Mouse (Mus musculus) T-cell, adult 2 months (primary cell): ENCODE data around the gene Slc25a12.
"Not testable (repeated sequence)": the region's sequence is repeated elsewhere in the genome, so short reads cannot be mapped to it uniquely, and the experiment has no call there.

ENCODE experiments used
- DNase-seq: peaks from one replicate; pipeline ENCODE4 v3.0.0; 2022; ENCODE audit warnings: low spot score

The Slc25a12 gene

DNA sequence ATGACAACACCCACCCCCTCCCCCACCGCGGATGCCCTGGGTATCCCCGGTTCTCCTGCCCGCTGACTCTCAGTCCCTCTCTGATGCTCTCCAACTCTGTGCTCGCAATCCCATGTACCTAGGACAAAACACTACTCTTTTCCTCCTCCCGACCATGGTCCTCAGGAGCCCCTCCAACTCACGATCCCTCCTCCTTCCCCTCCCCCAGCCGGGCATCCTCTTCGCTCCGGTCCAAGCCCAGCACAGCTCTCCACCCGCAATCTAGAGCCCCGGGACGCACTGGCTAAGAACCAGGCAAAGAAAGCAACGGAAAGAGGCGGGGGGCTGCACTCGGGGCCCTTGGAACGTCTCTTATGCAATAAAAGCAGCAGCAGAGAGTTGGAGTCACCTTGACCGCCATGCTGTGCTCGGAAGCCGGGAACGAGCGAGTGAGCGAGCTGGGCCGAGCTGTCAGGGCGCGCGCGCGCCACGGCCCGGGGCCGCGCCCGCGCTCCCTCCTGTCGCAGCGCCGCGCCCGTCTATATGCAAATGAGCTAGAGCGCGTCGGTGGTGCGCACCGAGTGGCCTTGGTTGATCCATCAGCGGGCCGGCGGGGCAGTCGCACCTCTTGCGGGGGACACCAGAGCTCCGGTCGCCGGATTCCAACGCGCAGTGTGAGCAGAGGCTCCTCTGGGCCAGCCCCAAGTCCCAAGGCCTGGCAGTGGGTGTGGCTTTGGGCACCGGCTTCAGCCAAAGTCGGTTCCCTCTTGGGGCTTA lies at the start of gene Slc25a12:
Gene Slc25a12, minus strand, starts transcription at position 625 of the 756 bp plus-strand sequence.
- DNase-seq, result peak; percentile 66

DNA sequence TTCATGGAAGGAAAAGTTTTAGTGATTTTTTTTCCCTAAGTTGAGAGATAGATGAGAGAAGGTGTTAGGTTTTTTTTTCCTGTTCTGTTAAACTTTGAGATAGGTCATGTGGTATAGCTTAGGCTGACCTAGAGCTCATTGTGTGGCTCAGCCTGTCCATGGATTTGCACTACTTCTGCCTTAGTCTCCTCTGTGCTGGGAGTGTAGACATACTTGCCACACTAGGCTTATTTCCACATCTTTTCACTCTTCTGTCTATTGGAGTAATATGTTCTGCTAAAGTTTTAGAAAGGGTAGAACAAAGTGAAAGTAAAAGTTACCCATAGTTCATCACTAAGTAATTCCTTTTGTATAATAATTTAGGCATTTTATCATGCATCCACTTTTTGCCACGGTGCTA lies 38.1 kb upstream of the Slc25a12 start:
- no peak for DNase-seq

DNA sequence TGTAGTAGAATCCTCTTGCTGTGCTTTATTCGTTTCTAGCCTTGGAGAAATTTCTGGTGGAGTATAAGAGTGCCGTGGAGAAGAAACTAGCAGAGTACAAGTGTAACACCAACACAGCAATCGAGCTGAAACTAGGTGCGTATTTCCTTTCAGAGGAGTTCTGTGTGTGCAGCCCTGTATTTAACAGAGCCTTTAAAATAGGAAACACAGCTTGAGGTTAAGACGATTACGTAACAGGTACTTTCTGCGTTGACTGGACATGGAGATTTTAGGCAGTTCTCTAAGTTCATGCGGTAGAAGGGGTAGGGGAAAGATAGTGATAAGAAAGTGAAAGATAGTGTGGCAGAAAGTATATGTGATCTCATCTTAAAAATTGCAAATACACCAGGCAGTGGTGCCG lies 22.3 kb upstream of the Slc25a12 start:
- peak; percentile 32 for DNase-seq

DNA sequence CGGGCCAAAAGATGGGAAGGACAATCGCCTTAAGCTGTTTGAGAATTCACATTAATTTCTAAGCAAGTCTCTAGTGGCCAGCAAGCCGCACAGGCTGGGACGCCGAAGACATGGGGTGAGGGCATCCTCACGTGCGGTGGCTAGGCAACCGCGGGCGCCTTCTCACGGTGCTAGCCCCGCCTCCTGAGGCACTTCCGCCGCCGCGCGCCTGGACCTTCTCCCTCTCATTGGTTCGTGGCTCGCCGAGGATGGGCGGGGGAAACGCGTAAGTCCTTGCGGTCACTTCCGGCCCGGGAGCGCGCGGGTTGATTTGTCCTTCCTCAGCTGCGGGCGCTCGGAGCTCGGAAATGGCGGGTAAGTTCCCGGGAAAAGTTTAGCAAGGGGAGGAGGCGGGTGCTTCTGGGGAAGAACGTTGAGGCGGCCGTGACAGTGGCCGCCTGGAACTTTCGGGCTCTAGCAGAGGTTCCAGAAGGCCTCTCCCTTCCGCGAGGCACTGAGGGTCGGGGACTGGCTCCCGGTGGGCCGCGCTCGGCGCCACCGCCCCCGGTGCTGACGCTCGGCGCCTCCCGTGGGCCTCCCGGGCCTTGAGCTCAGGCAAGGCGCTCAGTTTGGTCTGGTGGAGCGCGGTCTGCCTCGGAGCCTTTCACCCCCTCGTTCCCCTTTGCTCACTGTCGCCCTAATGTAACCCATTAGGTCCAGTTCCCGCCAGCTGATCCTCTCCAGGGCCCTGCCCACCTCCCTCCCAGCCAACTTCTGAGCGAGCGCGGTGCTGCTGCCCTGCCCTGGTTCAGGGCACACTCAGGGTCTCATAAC lies 21.6 kb upstream of the Slc25a12 start, which contains the start of gene Hat1:
Gene Hat1, plus strand, starts transcription at position 8 of the 813 bp plus-strand sequence.
- peak; percentile 96 for DNase-seq

DNA sequence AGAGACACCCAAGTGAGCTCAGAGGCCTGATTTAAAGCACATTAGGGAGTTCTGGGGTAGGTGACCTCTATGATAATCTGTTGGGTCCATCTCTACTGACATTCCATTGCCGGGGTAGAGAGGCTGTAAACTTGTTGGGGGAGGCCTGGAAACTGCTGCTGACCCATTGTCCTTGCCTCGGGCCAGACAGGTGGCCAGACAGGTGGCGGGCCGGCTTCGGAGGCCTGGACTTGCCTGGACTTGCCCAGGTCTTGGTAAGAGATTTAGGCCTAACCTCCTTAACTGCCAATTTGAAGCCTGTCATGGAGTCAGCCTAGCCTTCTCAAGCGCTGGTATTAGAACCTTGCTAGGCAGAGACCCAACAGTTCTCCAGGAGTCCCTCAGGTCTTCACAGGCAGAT lies 20.2 kb upstream of the Slc25a12 start:
- DNase-seq, result no peak

DNA sequence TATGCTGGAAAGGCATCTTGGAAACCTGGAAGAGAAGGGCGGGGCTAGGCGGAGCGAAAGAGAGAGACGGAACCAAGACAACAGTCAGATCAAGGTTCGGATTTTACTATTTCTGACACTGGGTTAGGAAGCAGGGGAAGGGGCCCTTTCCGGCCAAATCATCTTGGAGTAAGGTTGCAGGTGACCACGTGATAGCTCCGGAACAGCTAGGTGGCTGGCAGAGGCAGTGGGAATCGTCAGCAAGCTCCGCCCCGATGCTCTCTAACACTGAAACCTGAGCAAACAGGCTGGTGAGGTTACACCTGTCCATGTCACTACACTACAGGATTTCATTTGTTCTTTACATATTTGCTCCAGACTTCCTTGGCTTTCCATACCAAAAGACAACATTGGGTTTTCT lies 16.3 kb upstream of the Slc25a12 start:
- no peak for DNase-seq

DNA sequence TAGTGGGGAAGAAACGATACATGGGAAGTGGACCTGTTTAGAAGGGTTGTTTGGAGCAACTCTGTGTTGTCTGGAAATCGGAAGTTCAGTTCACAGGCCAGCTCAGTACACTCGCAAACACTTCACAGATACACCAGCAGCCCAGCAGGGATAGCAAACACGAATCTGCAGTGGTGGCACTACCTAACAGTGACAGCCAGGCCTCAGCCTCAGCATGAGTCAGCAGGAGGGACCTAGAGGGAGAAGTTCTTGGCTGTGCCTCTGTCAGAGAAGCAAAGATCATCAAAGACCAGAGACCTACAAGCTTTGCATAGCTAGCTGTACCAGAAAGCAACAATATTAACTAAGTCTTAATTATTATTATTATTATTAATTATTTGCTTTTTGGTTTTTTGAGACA lies 14.4 kb upstream of the Slc25a12 start:
- DNase-seq, result no peak

DNA sequence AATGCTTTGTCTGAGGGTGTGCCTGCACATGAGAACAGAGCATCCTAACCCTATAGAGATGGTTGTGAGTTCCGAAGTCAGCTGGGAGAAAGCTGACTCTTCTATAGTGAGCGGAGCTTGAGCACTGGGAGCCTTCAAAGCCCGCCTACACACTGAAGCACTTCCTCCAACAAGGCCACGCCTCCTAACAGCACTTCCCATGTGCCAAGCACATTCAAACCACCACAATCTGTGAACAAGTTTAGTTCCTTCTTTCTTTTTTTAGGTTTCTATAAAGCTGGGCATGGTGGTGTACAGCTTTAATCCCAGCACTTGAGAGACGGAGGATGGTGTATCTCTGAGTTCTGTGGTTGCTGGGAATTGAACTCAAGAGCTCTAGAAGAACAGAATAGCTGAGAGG lies 9.9 kb upstream of the Slc25a12 start:
- peak; percentile 10 for DNase-seq

DNA sequence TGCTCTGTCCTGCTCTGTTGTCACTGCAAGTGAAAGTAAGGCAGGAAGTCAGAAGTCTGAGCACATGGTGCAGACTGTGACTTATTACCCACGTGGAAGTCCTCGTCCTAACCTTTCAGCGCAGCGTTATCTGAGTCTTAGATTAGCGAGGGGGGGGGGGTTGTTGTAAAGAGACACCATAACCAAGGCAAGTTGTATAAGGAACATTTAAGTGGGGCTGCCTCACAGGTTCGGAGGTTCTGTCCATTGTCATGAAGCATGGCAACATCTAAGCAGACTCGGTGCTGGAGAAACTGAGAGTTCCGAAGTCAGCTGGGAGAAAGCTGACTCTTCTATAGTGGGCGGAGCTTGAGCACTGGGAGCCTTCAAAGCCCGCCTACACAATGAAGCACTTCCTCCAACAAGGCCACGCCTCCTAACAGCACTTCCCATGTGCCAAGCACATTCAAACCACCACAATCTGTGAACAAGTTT lies 8.9 kb upstream of the Slc25a12 start:
- DNase-seq, result peak; percentile 12

DNA sequence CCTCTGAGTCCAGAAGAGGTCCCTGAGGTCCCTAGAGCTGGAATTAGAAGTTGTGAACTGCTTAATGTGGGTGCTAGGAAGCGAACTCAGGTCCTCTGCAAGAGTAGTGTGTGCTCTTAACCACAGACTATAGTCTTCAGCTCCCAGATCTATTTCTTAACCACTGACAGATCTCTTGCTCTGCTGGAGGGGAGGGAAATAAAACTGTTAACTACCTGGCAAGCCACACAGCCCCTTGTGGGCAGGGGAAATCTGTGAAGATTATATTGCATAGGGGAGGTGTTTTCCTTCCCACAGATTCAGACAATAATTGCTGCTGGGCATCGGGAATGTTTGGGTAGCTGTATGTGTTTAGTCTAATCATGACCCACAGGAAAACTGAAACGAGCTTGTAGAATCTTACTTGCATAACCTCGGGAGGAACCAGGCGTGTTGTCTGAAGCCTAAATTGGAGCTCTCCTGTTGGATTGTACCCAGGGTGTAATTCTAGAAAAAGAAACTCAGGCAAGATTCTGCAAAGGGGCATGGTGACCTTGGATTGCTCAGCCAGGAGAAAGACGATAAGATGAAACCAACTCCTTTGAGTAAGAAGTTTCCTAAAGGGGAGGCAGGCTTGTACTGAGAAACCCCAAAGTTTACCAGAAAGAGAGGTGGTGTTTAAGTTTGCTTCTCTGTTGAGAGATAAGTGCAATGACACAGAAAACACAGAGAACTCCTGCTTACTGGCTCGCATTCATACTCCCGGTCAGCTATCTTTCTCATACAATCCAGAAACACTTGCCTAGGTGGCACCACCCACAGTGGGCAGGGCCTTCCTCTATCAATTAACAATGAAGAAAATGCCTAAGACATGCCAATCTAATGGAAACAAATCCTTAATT lies 7.0 kb upstream of the Slc25a12 start:
- DNase-seq, result no peak

DNA sequence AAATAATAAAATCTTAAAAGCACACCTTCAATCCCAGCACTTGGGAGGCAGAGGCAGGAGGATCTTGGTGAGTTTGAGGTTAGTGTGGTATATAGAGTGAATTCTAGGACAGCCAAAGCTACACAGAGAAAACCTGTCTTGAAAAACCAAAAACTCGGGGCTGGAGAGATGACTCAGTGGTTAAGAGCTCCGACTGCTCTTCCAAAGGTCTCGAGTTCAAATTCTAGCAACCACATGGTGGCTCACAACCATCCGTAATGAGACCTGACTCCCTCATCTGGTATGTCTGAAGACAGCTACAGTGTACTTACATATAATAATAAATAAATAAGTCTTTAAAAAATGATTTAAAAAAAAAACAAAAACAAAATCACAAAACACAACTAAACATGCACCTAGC lies 4.7 kb upstream of the Slc25a12 start:
- not testable (repeated sequence) for DNase-seq

DNA sequence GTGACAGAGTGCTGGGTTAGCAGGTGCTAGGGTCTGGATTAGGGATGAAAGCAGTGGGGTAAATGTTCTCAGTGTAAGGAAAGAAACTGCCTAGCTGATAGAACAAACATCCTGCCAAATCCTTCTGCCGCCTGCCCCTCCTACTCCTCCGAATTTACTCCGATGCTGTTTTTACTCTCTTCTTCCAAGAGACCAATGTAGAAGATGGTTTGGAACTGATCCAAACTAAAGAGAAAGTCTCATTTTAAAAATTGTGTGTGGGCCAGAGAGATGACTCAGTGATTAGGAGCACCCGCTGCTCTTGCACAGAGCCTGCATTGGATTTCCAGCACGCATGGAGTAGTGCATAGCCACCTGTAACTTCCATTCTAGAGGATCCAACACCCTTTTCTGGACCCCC lies 4.2 kb upstream of the Slc25a12 start:
- DNase-seq, result no peak

DNA sequence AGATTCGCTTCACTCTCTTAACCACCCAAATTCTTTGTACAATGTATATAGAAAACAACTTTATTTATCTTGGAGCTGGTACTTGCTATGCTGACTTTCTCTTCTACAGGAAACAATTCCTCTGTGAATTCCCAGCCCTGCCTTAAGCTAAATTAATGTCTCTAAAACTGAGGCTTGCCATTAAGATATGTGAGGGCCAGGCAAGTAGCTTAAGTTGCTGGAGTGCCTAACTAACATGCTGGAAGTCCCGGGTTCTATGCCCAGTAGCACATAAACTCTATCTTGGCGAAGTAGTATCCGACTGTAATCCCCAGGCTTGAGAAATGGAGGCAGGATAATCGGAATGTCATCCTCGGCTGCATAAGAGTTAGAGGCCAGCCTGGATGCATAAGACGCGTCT lies 537 bp upstream of the Slc25a12 start:
- no peak for DNase-seq

DNA sequence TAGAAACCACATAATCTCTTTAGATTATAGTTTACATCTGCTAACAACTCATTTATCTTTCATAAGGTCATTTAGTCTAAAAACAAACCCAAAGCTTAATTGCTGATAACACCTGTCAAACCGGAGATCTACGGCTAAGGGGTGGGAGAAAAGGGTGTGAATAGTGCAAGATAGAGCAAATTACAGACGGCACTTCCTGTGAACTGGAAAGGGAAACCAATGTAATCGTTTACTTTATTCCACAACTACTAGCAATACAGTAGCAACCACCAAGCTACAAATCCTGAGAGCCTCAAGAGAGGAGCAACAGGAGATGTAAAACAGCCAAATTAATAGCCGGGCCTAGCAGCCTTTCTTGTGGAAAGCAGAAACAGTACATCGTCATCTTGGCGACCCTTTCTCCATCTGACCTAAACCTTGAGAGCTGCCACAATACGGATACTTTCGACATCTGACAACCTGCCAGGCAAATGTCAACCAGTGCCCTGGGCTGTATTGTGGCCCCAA lies 878 bp downstream of the Slc25a12 start:
- DNase-seq, result peak; percentile 16

DNA sequence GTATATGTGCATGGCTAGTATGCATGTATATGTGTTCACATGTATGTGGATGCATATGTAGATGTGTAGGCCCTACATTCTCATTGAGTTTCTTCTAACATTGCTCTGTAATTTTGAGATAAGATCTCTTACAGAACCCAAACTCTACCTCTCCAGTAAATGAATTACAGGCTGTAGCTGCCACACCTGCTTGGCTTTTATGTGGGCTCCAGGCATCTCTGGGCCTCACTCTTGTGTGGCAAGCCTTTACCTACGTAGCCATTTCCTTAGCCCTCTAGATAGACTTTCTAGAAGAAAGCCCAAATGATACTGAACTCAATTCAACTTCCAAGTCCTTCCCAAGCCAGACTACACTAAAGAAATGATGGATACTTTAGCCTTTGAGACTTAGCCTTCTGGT lies 7.4 kb downstream of the Slc25a12 start:
- peak; percentile 66 for DNase-seq

DNA sequence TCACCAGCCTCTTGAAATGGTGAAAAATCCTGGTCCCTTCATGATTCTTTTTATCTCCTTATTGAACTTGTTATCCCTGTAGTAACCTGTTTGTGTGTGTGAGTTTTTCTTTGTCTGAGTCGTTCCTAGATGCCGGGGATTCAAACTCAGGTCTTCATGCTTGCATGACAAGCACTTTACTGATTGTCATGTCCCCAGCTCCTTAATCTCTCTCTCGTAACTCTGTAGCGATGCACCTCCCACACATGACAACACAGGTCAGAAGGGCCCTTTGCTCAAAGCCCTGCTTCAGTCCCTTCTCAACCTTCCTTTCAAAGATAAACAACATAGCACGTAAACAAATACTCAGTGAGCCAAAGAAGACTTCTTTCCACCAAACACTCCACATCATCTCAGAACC lies 9.2 kb downstream of the Slc25a12 start:
- DNase-seq, result no peak

DNA sequence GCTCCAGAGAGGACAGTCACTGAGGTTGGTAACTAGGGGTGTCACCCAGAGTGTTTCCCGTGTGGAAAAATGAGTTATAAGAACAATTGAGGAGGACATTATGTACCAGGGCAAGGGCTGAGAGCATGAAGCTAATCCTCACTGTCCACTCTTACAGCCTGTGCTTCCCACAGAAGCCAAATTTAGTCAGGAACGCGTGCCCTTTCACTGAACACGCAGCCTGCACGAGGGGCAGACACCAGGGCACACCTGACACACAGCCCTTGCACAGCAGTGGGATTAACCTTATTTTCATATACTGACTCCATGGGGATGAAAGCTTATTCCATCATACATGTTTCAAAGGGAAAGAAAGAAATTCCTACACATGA lies 13.5 kb downstream of the Slc25a12 start:
- no peak for DNase-seq

DNA sequence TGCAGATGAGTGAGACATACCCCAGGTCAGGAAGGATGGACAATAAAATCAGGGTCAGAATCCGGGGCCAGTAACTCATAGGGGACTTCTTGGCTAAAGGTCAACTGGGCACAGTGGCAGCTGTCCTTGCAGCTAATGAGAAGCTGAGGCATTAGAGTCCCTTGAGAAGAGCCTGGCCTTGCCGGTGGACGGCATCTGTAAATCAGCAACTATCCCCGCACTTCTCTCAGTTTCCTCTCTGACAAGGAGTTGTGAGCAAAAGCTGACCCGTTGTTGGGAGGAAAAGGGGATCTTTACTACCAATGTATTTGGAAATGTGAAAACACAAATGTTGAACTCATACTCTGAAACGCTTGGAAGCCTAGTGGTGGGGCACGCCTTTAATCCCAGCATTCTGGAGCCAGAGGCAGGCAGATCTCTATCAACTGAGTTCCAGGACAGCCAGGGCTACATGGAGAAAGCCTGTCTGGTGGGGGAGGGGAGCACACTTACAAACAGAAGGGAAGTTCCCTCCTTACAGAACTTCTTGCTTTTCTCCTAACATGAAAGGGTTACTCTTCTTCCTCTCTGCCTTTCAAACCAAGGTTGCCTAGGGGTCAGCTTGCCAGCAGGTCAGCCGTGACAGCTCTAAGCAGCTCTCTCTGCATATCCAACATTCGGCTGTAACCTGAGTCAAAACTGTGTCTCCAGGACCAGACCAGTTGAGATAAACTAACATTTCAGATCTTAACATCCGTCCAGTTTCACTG lies 14.1 kb downstream of the Slc25a12 start:
- no peak for DNase-seq

DNA sequence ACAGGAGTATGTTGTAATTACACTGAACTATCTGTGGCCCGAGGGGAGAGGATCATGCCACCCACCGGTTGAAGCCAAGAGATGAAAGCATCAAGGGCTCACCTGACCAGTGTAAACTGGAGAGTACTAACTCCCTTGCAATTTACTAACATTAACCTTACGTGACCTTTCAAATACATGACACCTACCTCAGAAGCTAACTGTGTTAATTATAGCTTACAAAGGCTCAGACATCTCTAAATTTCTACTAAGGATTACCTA lies 15.9 kb downstream of the Slc25a12 start:
- DNase-seq, result no peak

DNA sequence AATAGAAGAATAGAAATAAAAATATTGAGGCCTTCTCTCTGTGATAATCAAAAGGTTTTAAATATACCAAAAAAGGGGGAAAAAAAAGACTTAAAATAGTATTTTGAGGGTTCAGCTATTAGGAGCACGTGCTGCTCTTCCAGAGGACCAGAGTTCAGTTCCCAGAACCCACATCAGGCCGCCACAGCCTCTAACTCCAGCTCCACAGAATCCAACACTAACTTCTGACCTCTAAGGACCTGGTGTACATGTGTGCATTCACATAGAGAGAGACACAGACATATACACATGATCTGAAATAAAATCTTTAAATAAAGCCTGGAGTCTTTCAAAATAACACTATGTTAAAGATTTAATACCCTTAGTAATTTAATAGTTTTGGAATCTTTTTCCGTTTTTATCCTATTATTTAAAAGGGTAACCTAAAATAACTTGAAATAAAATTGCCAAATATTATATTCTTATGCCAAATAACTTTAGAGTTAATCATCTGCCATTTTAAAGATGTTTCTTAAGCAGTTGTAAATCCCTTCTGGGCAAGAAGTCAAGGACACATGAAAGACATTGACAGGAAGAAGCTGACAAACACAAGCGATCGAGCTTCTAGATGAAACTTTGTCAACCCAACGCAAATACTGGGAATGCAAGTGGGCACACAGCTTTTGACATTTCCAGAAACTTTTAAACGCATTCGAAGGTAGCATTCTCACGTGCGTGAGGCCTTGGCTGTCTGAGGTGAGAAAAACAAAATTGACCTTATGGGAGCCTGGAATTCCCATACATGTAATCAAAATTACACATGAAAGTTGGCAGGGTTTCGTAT lies 16.4 kb downstream of the Slc25a12 start:
- no peak for DNase-seq

DNA sequence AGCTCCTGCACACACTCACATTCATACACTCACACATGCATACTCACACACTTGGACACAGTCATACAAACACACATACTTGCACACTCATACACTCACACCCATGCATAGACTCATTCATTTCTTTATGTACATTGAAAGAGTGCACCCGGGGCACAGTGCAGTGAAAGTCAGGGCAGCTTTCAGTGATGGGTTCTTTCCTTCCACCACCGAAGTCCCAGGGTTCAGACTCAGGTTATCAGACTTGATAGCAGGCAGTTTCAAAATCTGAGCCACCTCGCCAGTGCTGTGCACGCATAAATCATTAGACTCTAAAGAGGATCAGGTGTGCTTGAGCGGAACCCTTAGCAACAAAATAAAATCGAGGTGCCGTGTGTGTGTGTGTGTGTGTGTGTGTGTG lies 17.4 kb downstream of the Slc25a12 start:
- DNase-seq, result no peak
